Mouse (Mus musculus) ES-CJ7 (cell line): ENCODE results near the gene Tmem94.

Experiments
- DNase-seq: peaks from one replicate; pipeline ENCODE4 v3.0.0; 2011; ENCODE audit warnings: low read depth, low spot score

Gene Tmem94

GRCm38 (mm10) chr11:115808696-115809310, 43.6 kb downstream of the Tmem94 start:
- no peak for DNase-seq

- no peak for DNase-seq
These were observed 44.1 kb downstream of the Tmem94 start for GRCm38 (mm10) chr11:115809311-115809781.

GRCm38 (mm10) chr11:115810377-115810776, 45.1 kb downstream of the Tmem94 start:
- DNase-seq = no peak

GRCm38 (mm10) chr11:115811381-115812093, 46.3 kb downstream of the Tmem94 start:
- no peak for DNase-seq

GRCm38 (mm10) chr11:115812095-115812494, 46.9 kb downstream of the Tmem94 start:
- no peak for DNase-seq

GRCm38 (mm10) chr11:115812533-115813420, 47.5 kb downstream of the Tmem94 start:
- peak; percentile 53 for DNase-seq

- DNase-seq = peak; percentile 97
These were observed 48.5 kb downstream of the Tmem94 start, which contains the start of gene Caskin2 for GRCm38 (mm10) chr11:115813507-115814296. Caskin2 (minus strand) TSS chr11:115813639.

- DNase-seq = peak; percentile 83
These were observed 49.6 kb downstream of the Tmem94 start, which contains the start of gene Tsen54 for GRCm38 (mm10) chr11:115814605-115815450. Tsen54 (plus strand) TSS chr11:115814724.

GRCm38 (mm10) chr11:115817331-115817730, 52.1 kb downstream of the Tmem94 start:
- DNase-seq = no peak

GRCm38 (mm10) chr11:115819915-115820623, 54.8 kb downstream of the Tmem94 start:
- DNase-seq = no peak

- no peak for DNase-seq
These were observed 55.8 kb downstream of the Tmem94 start for GRCm38 (mm10) chr11:115821001-115821400.

- peak; percentile 90 for DNase-seq
These were observed 58.8 kb downstream of the Tmem94 start, which contains the start of gene Llgl2 for GRCm38 (mm10) chr11:115823774-115824740. Llgl2 (plus strand) TSS chr11:115824049.

- DNase-seq = no peak
These were observed 59.6 kb downstream of the Tmem94 start for GRCm38 (mm10) chr11:115824813-115825212.

GRCm38 (mm10) chr11:115826487-115826886, 61.3 kb downstream of the Tmem94 start:
- no peak for DNase-seq

GRCm38 (mm10) chr11:115827624-115828023, 62.4 kb downstream of the Tmem94 start:
- DNase-seq = no peak

GRCm38 (mm10) chr11:115829036-115829435, 63.8 kb downstream of the Tmem94 start:
- DNase-seq = no peak

- peak; percentile 95 for DNase-seq
These were observed 65.5 kb downstream of the Tmem94 start for GRCm38 (mm10) chr11:115830550-115831325.
